Mouse (Mus musculus) midbrain, embryonic 15.5 days (tissue): Measurements from ENCODE around the gene Sag. TPM values are rescaled to one million over a fixed set of nuclear protein-coding genes. Genes with fewer than 3 reads are reported as not detected.

Experiments used
- ATAC-seq: fragments of 200-750 bp; cut with Nextera tagmentation; replicated peaks from 2 replicates; pipeline ENCODE4 v1.8.0; 2017; ENCODE audit warnings: moderate TSS enrichment
- H3K27ac ChIP-seq: fragments of 300-500 bp; sonication (generic); 2 replicates; pipeline ENCODE4 v1.5.1; 2015; ENCODE audit warnings: mild to moderate bottlenecking, inconsistent platforms
- H3K27me3 ChIP-seq: fragments of 300-500 bp; sonication (generic); replicated peaks from 2 replicates; pipeline ENCODE4 v1.6.1; 2015; ENCODE audit warnings: inconsistent platforms
- H3K36me3 ChIP-seq: fragments of 300-500 bp; sonication (generic); replicated peaks from 2 replicates; pipeline ENCODE4 v1.6.1; 2015; ENCODE audit warnings: inconsistent platforms
- H3K4me1 ChIP-seq: fragments of 300-500 bp; sonication (generic); 2 replicates; pipeline ENCODE4 v1.6.1; 2015; ENCODE audit warnings: inconsistent platforms
- H3K4me2 ChIP-seq: fragments of 300-500 bp; sonication (generic); 2 replicates; pipeline ENCODE4 v1.6.1; 2015; ENCODE audit warnings: inconsistent platforms, mild to moderate bottlenecking, moderate library complexity
- H3K4me3 ChIP-seq: fragments of 300-500 bp; sonication (generic); 2 replicates; pipeline ENCODE4 v1.5.1; 2015; ENCODE audit warnings: mild to moderate bottlenecking, inconsistent platforms
- H3K9ac ChIP-seq: fragments of 300-500 bp; sonication (generic); 2 replicates; pipeline ENCODE4 v1.6.1; 2015; ENCODE audit warnings: mild to moderate bottlenecking, inconsistent platforms
- H3K9me3 ChIP-seq: fragments of 300-500 bp; sonication (generic); 2 replicates; pipeline ENCODE4 v1.6.1; 2016; ENCODE audit warnings: inconsistent platforms
- WGBS: fragments of 180-500 bp; shearing (Covaris S2); methylation state at CpG from one replicate; pipeline ENCODE4 v1.1.7; 2015; ENCODE audit warnings: mixed read lengths; 5-methylcytosine and 5-hydroxymethylcytosine counted together
- polyA plus RNA-seq: library from polyadenylated mRNA; unstranded; fragments of >200 nt; fragmentation: Nextera tagmentation; extraction: Ambion mirVana; gene quantifications from 2 replicates; pipeline ENCODE4 v1.2.1, GENCODE M21; 2015

Sag gene
- polyA plus RNA-seq, 1 experiment from 2014 or later, result 2.7 TPM

GRCm38 (mm10) chr1:87864889-87865288 lies 61.4 kb downstream of the Sag start:
- no peaks in the 10 kb centered on the region for H3K9me3 ChIP-seq
- no peak overlapping the region for H3K27ac ChIP-seq

GRCm38 (mm10) chr1:87866672-87867071 lies 63.2 kb downstream of the Sag start:
- 98% methylated on average over 1 of the region's 1 CpGs for WGBS
- H3K27me3 ChIP-seq, result no peaks in the 10 kb centered on the region

More at GRCm38 (mm10) chr1:87864889-87865288, 61.4 kb downstream of the Sag start:
- Histone ChIP-seq H3K4me1 (no peaks in the 10 kb centered on the region), H3K4me3 (no peak overlapping the region), H3K4me2 (no peak overlapping the region), H3K36me3 (no peaks in the 10 kb centered on the region), H3K27me3 (no peaks in the 10 kb centered on the region), H3K9ac (no peak overlapping the region)
- ATAC-seq, result no peak

GRCm38 (mm10) chr1:87871546-87871945 lies 68.1 kb downstream of the Sag start:
- ATAC-seq, result no peak

More at GRCm38 (mm10) chr1:87866672-87867071, 63.2 kb downstream of the Sag start:
- H3K4me3 ChIP-seq, result no peak overlapping the region
- no peak overlapping the region for H3K9ac ChIP-seq
- no peak overlapping the region for H3K27ac ChIP-seq
- no peaks in the 10 kb centered on the region for H3K4me1 ChIP-seq
- no peak for ATAC-seq
- H3K36me3 ChIP-seq, result no peaks in the 10 kb centered on the region
- H3K4me2 ChIP-seq, result no peak overlapping the region
- H3K9me3 ChIP-seq, result no peaks in the 10 kb centered on the region

GRCm38 (mm10) chr1:87873081-87873480 lies 69.6 kb downstream of the Sag start:
- Histone ChIP-seq H3K9ac (no peak overlapping the region), H3K27ac (no peak overlapping the region), H3K4me1 (peaks cover 12% of the 10 kb centered on the region), H3K4me3 (no peak overlapping the region), H3K36me3 (no peaks in the 10 kb centered on the region), H3K27me3 (no peaks in the 10 kb centered on the region), H3K4me2 (no peak overlapping the region), H3K9me3 (no peaks in the 10 kb centered on the region)
- ATAC-seq, result no peak

More at GRCm38 (mm10) chr1:87871546-87871945, 68.1 kb downstream of the Sag start:
- Histone ChIP-seq H3K9me3 (no peaks in the 10 kb centered on the region), H3K9ac (no peak overlapping the region), H3K4me3 (no peak overlapping the region), H3K27me3 (no peaks in the 10 kb centered on the region), H3K4me2 (no peak overlapping the region), H3K27ac (no peak overlapping the region), H3K4me1 (no peaks in the 10 kb centered on the region), H3K36me3 (no peaks in the 10 kb centered on the region)

- 93% methylated on average over 1 of the region's 1 CpGs for WGBS
- ATAC-seq, result no peak
- H3K27ac ChIP-seq, result no peak overlapping the region
These were observed 72.6 kb downstream of the Sag start for GRCm38 (mm10) chr1:87876065-87876464.

GRCm38 (mm10) chr1:87877552-87878283 lies 74.2 kb downstream of the Sag start:
- peak; percentile 67; the same call in 1 of the 2 replicates for ATAC-seq
- Histone ChIP-seq H3K4me3 (no peak overlapping the region), H3K9ac (no peak overlapping the region), H3K27me3 (no peaks in the 10 kb centered on the region), H3K4me1 (peaks cover 24% of the 10 kb centered on the region), H3K27ac (peak overlapping the region; percentile 42), H3K9me3 (no peaks in the 10 kb centered on the region), H3K36me3 (no peaks in the 10 kb centered on the region; the same call in 1 of the 2 replicates), H3K4me2 (peak overlapping the region; percentile 2; the same call in 1 of the 2 replicates)
- WGBS, result 62% methylated on average over 9 of the region's 9 CpGs

More at GRCm38 (mm10) chr1:87876065-87876464, 72.6 kb downstream of the Sag start:
- H3K36me3 ChIP-seq, result no peaks in the 10 kb centered on the region
- no peak overlapping the region for H3K4me3 ChIP-seq
- no peak overlapping the region for H3K4me2 ChIP-seq
- no peaks in the 10 kb centered on the region for H3K9me3 ChIP-seq
- H3K4me1 ChIP-seq, result peaks cover 24% of the 10 kb centered on the region
- H3K27me3 ChIP-seq, result no peaks in the 10 kb centered on the region
- H3K9ac ChIP-seq, result no peak overlapping the region

GRCm38 (mm10) chr1:87879034-87879433 lies 75.6 kb downstream of the Sag start:
- Histone ChIP-seq H3K27ac (no peak overlapping the region), H3K4me1 (peaks cover 24% of the 10 kb centered on the region), H3K27me3 (no peaks in the 10 kb centered on the region), H3K9ac (no peak overlapping the region), H3K36me3 (no peaks in the 10 kb centered on the region; the same call in 1 of the 2 replicates), H3K9me3 (no peaks in the 10 kb centered on the region), H3K4me3 (no peak overlapping the region), H3K4me2 (no peak overlapping the region)
- WGBS, result 91% methylated on average over 3 of the region's 3 CpGs
- ATAC-seq, result no peak

- peaks cover 24% of the 10 kb centered on the region for H3K4me1 ChIP-seq
- H3K36me3 ChIP-seq, result no peaks in the 10 kb centered on the region; the same call in 1 of the 2 replicates
- no peaks in the 10 kb centered on the region for H3K27me3 ChIP-seq
- no peak overlapping the region for H3K4me2 ChIP-seq
- no peak overlapping the region for H3K27ac ChIP-seq
- no peak overlapping the region for H3K9ac ChIP-seq
- H3K9me3 ChIP-seq, result no peaks in the 10 kb centered on the region
- H3K4me3 ChIP-seq, result no peak overlapping the region
- no peak for ATAC-seq
- 71% methylated on average over 3 of the region's 3 CpGs for WGBS
These were observed 76.2 kb downstream of the Sag start for GRCm38 (mm10) chr1:87879494-87880325.

GRCm38 (mm10) chr1:87880326-87880627 lies 76.8 kb downstream of the Sag start:
- Histone ChIP-seq H3K4me1 (peaks cover 24% of the 10 kb centered on the region), H3K36me3 (no peaks in the 10 kb centered on the region; the same call in 1 of the 2 replicates), H3K4me3 (no peak overlapping the region), H3K27ac (no peak overlapping the region), H3K9ac (no peak overlapping the region), H3K4me2 (no peak overlapping the region), H3K9me3 (no peaks in the 10 kb centered on the region), H3K27me3 (no peaks in the 10 kb centered on the region)
- 86% methylated on average over 6 of the region's 6 CpGs for WGBS
- ATAC-seq, result no peak

- H3K4me3 ChIP-seq, result no peak overlapping the region
- H3K4me1 ChIP-seq, result peaks cover 24% of the 10 kb centered on the region
- no peaks in the 10 kb centered on the region; the same call in 1 of the 2 replicates for H3K36me3 ChIP-seq
- no peak overlapping the region for H3K9ac ChIP-seq
- no peaks in the 10 kb centered on the region for H3K27me3 ChIP-seq
- 80% methylated on average over 2 of the region's 2 CpGs for WGBS
- no peak overlapping the region for H3K27ac ChIP-seq
- ATAC-seq, result no peak
- H3K4me2 ChIP-seq, result no peak overlapping the region
- H3K9me3 ChIP-seq, result no peaks in the 10 kb centered on the region
These were observed 77.4 kb downstream of the Sag start for GRCm38 (mm10) chr1:87880856-87881255.

- 88% methylated on average over 4 of the region's 4 CpGs for WGBS
- Histone ChIP-seq H3K4me2 (no peak overlapping the region), H3K27ac (no peak overlapping the region), H3K9ac (no peak overlapping the region), H3K9me3 (no peaks in the 10 kb centered on the region), H3K27me3 (no peaks in the 10 kb centered on the region), H3K4me3 (no peak overlapping the region), H3K4me1 (peaks cover 24% of the 10 kb centered on the region), H3K36me3 (no peaks in the 10 kb centered on the region; the same call in 1 of the 2 replicates)
- ATAC-seq, result no peak
These were observed 78.2 kb downstream of the Sag start for GRCm38 (mm10) chr1:87881726-87882125.

- Histone ChIP-seq H3K4me1 (peaks cover 17% of the 10 kb centered on the region), H3K27me3 (no peaks in the 10 kb centered on the region), H3K9ac (no peak overlapping the region), H3K27ac (no peak overlapping the region), H3K9me3 (no peaks in the 10 kb centered on the region), H3K36me3 (no peaks in the 10 kb centered on the region; the same call in 1 of the 2 replicates), H3K4me3 (no peak overlapping the region), H3K4me2 (no peak overlapping the region)
- no peak for ATAC-seq
These were observed 79.1 kb downstream of the Sag start for GRCm38 (mm10) chr1:87882554-87882953.
